Comparison of ENCODE assay signal across 17 mouse cellular contexts in the genomic region with DNA sequence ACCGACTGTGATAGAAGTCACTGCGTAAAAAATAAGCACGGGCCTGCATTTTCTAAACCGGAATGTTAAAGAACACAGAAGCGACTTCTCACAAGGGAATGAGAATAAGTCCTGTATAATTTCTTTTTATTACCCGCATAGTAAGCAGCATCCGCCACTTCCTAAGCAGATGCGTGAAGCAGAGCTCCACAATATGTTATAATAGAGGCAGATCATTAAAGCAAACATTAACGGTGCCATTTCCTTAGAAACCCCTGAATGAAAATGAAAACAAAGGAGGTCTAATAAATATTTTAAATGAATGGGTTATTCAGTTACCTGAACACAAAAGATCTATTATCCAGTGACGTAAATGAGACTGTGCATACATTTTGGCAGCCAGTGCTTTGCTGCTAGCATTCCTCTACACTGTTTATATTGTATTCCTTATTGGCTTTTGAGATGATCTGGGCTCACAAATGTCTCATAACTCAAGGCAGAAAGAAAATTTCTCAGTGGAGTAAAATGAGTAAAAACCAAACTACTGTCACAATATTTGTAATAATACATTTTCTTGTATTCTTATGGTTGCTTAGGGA.
A peak's percentile ranks its signal among the peaks of the same experiment; 100 is the strongest.
DNase-seq lines count a peak whose midpoint lies in the region; ATAC-seq lines count a peak whose summit lies in the region.
"Had no signal": no experiment of that assay in that cellular context is flagged by ENCODE, and none has a peak within 500 bp of the region (broad histone marks: within the 10 kb centered on the region; RNA-seq: fewer than 3 reads in every experiment).

No protein-coding gene starts in this region.

- ATAC-seq in hindbrain, embryonic 12.5 days (ENCODE audit: low FRiP score): peak; percentile 79
- peak; percentile 66; the same call in 1 of the 2 replicates for ATAC-seq in midbrain, embryonic 13.5 days
- ATAC-seq: inflammation-experienced regulatory T-cells, adult 6 months had no signal

- no peaks in the 10 kb centered on the region for H3K9me3 ChIP-seq in hindbrain, embryonic 12.5 days (replicated peaks)
- no peaks in the 10 kb centered on the region for H3K9me3 ChIP-seq in midbrain, embryonic 13.5 days
- H3K9me3 ChIP-seq: embryonic facial prominence, embryonic 10.5 days had no signal

- H3K36me3 ChIP-seq in hindbrain, embryonic 12.5 days: no peaks in the 10 kb centered on the region
- H3K36me3 ChIP-seq in midbrain, embryonic 13.5 days: no peaks in the 10 kb centered on the region
- H3K36me3 ChIP-seq: embryonic facial prominence, embryonic 10.5 days had no signal

- peak; percentile 3 for DNase-seq in embryo, embryonic 10.5 days (ENCODE audit: low spot score)
- no peak for DNase-seq in embryo, embryonic 9.5 days (ENCODE audit: extremely low spot score)
- DNase-seq in brain, adult 2 months (ENCODE audit: low read depth, low spot score): peak; percentile 0
- no peak for DNase-seq in adrenal gland, postnatal 4 days (ENCODE audit: low spot score in 2 of 2)
- DNase-seq in ovary, postnatal 14 days (ENCODE audit: low spot score): no peak
- DNase-seq in heart, adult 8-10 months (ENCODE audit: low spot score): no peak
- DNase-seq: adrenal gland, postnatal 10 days; cerebellum, adult 9-11 months; lung, embryonic 14.5 days; thymus, postnatal 25 days had no signal

- no peaks in the 10 kb centered on the region for H3K27me3 ChIP-seq in hindbrain, embryonic 12.5 days
- H3K27me3 ChIP-seq in midbrain, embryonic 13.5 days: no peaks in the 10 kb centered on the region
- H3K27me3 ChIP-seq: CH12.LX had no signal

- no peaks in the 10 kb centered on the region for H3K4me1 ChIP-seq in hindbrain, embryonic 12.5 days
- 0 out of 2 replicates have a peak, but pooled peaks cover 3% of the 10 kb centered on the region for H3K4me1 ChIP-seq in midbrain, embryonic 13.5 days (replicated peaks)
- H3K4me1 ChIP-seq: embryonic facial prominence, embryonic 10.5 days had no signal

- H3K9ac ChIP-seq in hindbrain, embryonic 12.5 days: no peak overlapping the region
- no peak overlapping the region for H3K9ac ChIP-seq in midbrain, embryonic 13.5 days (replicated peaks)
- H3K9ac ChIP-seq: lung, embryonic 14.5 days had no signal

- 40% methylated on average over 10 of the region's 10 CpGs for WGBS in hindbrain, embryonic 12.5 days
- 35% methylated on average over 10 of the region's 10 CpGs for WGBS in midbrain, embryonic 13.5 days

- no peak overlapping the region for H3K4me3 ChIP-seq in hindbrain, embryonic 12.5 days
- H3K4me3 ChIP-seq in midbrain, embryonic 13.5 days (replicated peaks): no peak overlapping the region
- H3K4me3 ChIP-seq: embryonic facial prominence, embryonic 10.5 days; erythroblast, embryonic 14.5 days; layer of hippocampus, adult 2 months had no signal

- no peak overlapping the region for H3K27ac ChIP-seq in hindbrain, embryonic 12.5 days
- H3K27ac ChIP-seq in midbrain, embryonic 13.5 days: no peak overlapping the region
- H3K27ac ChIP-seq: embryonic facial prominence, embryonic 10.5 days; layer of hippocampus, adult 2 months had no signal

- peak overlapping the region; percentile 27; the same call in 1 of the 2 replicates for H3K4me2 ChIP-seq in hindbrain, embryonic 12.5 days (replicated peaks)
- peak overlapping the region; percentile 31 for H3K4me2 ChIP-seq in midbrain, embryonic 13.5 days (replicated peaks)
- H3K4me2 ChIP-seq: lung, embryonic 14.5 days had no signal

Comparison
In these comparisons a context has a peak if more than half of its experiments do, and no peak if none do; other contexts are left out.
1. DNase-seq: peak in embryo, embryonic 10.5 days (single experiment) and brain, adult 2 months (single experiment); none in embryo, embryonic 9.5 days (single experiment), adrenal gland, postnatal 4 days (0 of 2), ovary, postnatal 14 days (single experiment) and heart, adult 8-10 months (single experiment).